Mouse (Mus musculus) lung, embryonic 15.5 days (tissue): ENCODE results near the gene Pard6b. TPM values are rescaled to one million over a fixed set of nuclear protein-coding genes. Genes with fewer than 3 reads are reported as not detected.

Source experiments
- ATAC-seq: fragments of 200-750 bp; cut with Nextera tagmentation; 2 replicates; pipeline ENCODE4 v1.8.0; 2017; ENCODE audit warnings: moderate number of reproducible peaks, borderline replicate concordance; ENCODE audit not compliant: low FRiP score, low TSS enrichment; ENCODE audit errors: extremely low read depth
- H3K27ac ChIP-seq: fragments of 300-500 bp; sonication (generic); 2 replicates; pipeline ENCODE4 v1.5.1; 2015; ENCODE audit warnings: moderate library complexity, mild to moderate bottlenecking, inconsistent platforms
- H3K27me3 ChIP-seq: fragments of 300-500 bp; sonication (generic); 2 replicates; pipeline ENCODE4 v1.6.1; 2015; ENCODE audit warnings: inconsistent platforms
- H3K36me3 ChIP-seq: fragments of 300-500 bp; sonication (generic); 2 replicates; pipeline ENCODE4 v1.6.1; 2015; ENCODE audit warnings: inconsistent platforms
- H3K4me1 ChIP-seq: fragments of 300-500 bp; sonication (generic); 2 replicates; pipeline ENCODE4 v1.6.1; 2015; ENCODE audit warnings: inconsistent platforms
- H3K4me2 ChIP-seq: fragments of 300-500 bp; sonication (generic); 2 replicates; pipeline ENCODE4 v1.6.1; 2015; ENCODE audit warnings: inconsistent platforms, mild to moderate bottlenecking, moderate library complexity
- H3K4me3 ChIP-seq: fragments of 300-500 bp; sonication (generic); 2 replicates; pipeline ENCODE4 v1.5.1; 2015; ENCODE audit warnings: mild to moderate bottlenecking, inconsistent platforms
- H3K9ac ChIP-seq: fragments of 300-500 bp; sonication (generic); 2 replicates; pipeline ENCODE4 v1.6.1; 2015; ENCODE audit warnings: inconsistent platforms
- H3K9me3 ChIP-seq: fragments of 300-500 bp; sonication (generic); 2 replicates; pipeline ENCODE4 v1.6.1; 2016; ENCODE audit warnings: inconsistent platforms
- WGBS: fragments of 180-500 bp; shearing (Covaris S2); methylation state at CpG from one replicate; pipeline ENCODE4 v1.1.7; 2015; 5-methylcytosine and 5-hydroxymethylcytosine counted together
- polyA plus RNA-seq: library from polyadenylated mRNA; unstranded; fragments of >200 nt; fragmentation: Nextera tagmentation; extraction: Ambion mirVana; gene quantifications from 2 replicates; pipeline ENCODE4 v1.2.1, GENCODE M21; 2015

Pard6b gene
- polyA plus RNA-seq, 1 experiment from 2014 or later, result 12.8 TPM

DNA sequence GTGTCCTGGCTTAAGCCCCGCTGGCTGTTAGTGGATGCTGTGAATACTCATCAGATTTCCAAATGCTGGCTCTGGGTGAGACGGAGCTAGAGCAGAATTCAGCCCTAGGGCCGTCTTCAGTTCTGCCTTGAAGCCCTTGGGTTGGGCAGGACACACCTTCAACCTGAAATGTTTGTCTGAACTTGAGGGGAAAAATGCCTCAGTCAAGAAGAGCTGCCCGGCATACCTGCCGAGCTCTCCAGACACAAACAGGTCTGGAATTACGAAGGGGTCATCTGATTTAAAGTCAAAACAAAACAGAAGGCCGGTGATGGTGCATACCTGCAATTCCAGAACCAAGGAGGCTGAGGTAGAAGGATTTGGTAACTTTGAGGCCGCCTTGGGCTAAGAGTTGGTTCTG lies 14.0 kb upstream of the Pard6b start:
- H3K4me1 ChIP-seq, result peaks cover 13% of the 10 kb centered on the region; the same call in 1 of the 2 replicates
- H3K9me3 ChIP-seq, result no peaks in the 10 kb centered on the region
- ATAC-seq, result no peak
- no peaks in the 10 kb centered on the region for H3K27me3 ChIP-seq
- H3K4me2 ChIP-seq, result no peak overlapping the region
- no peak overlapping the region for H3K9ac ChIP-seq
- H3K27ac ChIP-seq, result peak overlapping the region; percentile 52
- no peaks in the 10 kb centered on the region for H3K36me3 ChIP-seq
- WGBS, result 49% methylated on average over 8 of the region's 8 CpGs
- H3K4me3 ChIP-seq, result no peak overlapping the region

- Histone ChIP-seq H3K4me1 (peaks cover 24% of the 10 kb centered on the region), H3K27me3 (no peaks in the 10 kb centered on the region), H3K4me2 (no peak overlapping the region), H3K4me3 (no peak overlapping the region), H3K9ac (no peak overlapping the region), H3K9me3 (no peaks in the 10 kb centered on the region), H3K36me3 (no peaks in the 10 kb centered on the region), H3K27ac (no peak overlapping the region)
- no peak for ATAC-seq
- 37% methylated on average over 5 of the region's 5 CpGs for WGBS
Observed at GRCm38 (mm10) chr2:168070425-168070824, 10.4 kb upstream of the Pard6b start.

- Histone ChIP-seq H3K9me3 (no peaks in the 10 kb centered on the region), H3K4me1 (peaks cover 24% of the 10 kb centered on the region), H3K27ac (peak overlapping the region; percentile 89), H3K27me3 (peaks cover 4% of the 10 kb centered on the region; the same call in 1 of the 2 replicates), H3K36me3 (no peaks in the 10 kb centered on the region), H3K9ac (no peak overlapping the region), H3K4me2 (peak overlapping the region; percentile 8; the same call in 1 of the 2 replicates), H3K4me3 (no peak overlapping the region)
- ATAC-seq, result peak; percentile 74
- 10% methylated on average over 12 of the region's 12 CpGs for WGBS
Observed at GRCm38 (mm10) chr2:168072436-168073131, 8.2 kb upstream of the Pard6b start.

DNA sequence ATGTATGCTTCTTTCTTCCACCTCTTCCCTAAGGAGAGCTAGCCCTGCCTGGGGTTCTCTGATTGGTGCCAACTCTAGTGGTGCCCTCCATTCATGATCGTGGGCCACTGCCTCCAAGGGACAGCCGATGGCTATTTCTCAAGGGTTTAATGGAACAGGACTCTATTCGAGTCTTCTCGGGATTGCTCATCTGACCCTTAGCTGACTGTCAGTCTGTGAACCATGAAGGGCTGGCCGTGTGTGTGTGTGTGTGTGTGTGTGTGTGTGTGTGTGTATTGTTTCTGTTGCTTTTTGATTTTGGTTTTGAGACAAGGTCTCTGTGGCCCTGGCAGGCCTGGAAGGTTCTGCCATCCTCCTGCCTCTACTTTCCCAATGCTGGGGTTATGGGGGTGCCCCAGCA lies 7.1 kb upstream of the Pard6b start:
- no peak for ATAC-seq
- no peak overlapping the region for H3K4me2 ChIP-seq
- no peaks in the 10 kb centered on the region for H3K9me3 ChIP-seq
- WGBS, result 69% methylated on average over 5 of the region's 5 CpGs
- H3K4me1 ChIP-seq, result peaks cover 34% of the 10 kb centered on the region
- no peaks in the 10 kb centered on the region for H3K36me3 ChIP-seq
- no peak overlapping the region for H3K4me3 ChIP-seq
- peak overlapping the region; percentile 89; the same call in 1 of the 2 replicates for H3K27ac ChIP-seq
- peaks cover 8% of the 10 kb centered on the region for H3K27me3 ChIP-seq
- no peak overlapping the region for H3K9ac ChIP-seq

DNA sequence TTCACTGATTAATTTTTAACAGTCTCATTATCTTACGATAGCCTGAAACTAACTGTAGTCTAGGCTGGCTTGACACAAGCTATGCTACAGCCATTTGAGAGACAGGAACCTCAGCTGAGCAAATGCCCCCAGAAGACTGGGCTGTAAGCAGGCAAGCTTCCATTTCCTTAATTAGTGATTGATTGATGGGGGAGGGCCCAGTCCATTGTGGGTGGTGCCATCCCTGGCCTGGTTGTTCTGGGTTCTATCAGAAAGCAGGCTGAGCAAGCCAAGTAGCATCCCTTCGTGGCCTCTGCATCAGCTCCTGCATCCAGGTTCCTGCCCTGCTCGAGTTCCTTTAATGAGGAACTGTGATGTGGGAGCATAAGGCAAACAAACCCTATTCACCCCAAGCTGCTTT lies 6.3 kb upstream of the Pard6b start:
- no peak overlapping the region for H3K27ac ChIP-seq
- H3K27me3 ChIP-seq, result peaks cover 16% of the 10 kb centered on the region
- H3K9me3 ChIP-seq, result no peaks in the 10 kb centered on the region
- H3K4me3 ChIP-seq, result no peak overlapping the region
- H3K9ac ChIP-seq, result no peak overlapping the region
- 33% methylated on average over 3 of the region's 3 CpGs for WGBS
- no peak for ATAC-seq
- no peak overlapping the region for H3K4me2 ChIP-seq
- H3K36me3 ChIP-seq, result no peaks in the 10 kb centered on the region
- H3K4me1 ChIP-seq, result peaks cover 42% of the 10 kb centered on the region

DNA sequence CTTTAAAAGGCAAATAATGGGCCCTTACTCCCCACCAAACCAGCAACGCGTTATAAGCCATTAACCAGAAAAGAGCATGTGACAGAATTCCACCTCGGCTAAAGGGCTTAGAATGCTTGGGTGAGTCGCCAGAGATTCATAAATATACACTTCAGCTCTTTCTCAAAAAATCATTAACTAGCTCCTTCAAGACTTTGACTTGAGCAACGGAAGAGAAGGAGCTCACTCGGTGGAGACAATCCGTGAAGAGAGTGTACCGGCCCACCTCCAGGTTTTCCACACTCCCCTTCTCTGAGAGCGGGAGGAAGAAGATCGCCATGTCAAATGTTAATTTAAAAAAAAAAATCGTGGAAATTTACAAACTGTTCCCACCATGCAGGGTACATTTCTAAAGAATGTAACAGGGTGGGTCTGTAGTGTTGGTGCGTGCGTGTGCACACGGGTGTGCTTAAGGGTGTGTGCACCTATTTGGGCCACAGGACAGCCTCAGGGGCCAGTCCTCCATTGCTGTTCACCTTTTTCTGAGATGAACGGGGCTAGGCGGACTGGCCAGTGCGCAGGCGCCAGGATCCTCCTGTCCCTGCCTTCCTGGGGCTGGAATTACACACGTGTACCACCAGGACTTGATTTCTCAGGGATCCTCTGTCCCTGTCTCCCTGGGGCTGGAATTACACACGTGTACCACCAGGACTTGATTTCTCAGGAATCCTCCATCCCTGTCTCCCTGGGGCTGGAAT lies 3.8 kb upstream of the Pard6b start:
- ATAC-seq, result no peak
- Histone ChIP-seq H3K4me3 (no peak overlapping the region), H3K27me3 (peaks cover 30% of the 10 kb centered on the region), H3K9ac (no peak overlapping the region), H3K27ac (peak overlapping the region; percentile 91), H3K4me2 (0 out of 2 replicates have a peak overlapping the region, but pooled peaks have one; percentile 8), H3K4me1 (peaks cover 57% of the 10 kb centered on the region), H3K36me3 (no peaks in the 10 kb centered on the region), H3K9me3 (no peaks in the 10 kb centered on the region)
- WGBS, result 47% methylated on average over 20 of the region's 20 CpGs

DNA sequence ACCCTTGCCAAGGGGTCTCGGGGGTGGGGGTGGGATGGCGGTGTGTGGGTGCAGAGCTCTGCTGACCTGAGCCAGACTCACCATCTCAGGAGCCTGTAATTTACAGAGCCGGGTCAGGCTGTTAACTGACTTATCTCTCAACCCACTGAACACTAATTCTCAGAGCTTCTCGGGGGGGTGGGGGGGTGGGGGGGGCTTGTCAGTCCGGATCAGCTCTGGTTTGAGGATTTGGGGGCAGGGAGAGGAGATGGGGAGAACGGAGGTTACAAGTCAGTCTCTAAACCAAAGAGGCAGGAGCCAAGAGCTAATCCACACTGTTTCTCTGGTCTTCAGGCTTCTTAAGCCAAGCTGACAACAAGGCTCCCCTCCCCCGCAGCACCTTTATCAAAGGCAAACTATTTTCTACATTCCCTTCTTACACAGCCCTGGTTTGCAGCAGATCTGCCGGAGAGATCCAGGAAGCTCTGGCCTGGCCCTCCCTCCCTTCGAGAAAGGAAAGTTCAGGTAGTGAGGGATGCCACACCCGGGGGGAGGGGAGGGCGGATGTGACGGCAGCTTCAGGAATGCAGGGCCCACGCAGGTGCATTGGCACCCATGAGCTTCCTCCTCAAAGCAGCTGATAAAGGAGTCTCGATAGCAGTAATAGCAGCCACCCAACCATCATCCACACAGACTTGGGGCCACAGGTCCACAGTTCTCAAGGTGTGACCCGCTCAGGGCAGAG lies 2.5 kb upstream of the Pard6b start:
- no peak for ATAC-seq
- H3K27ac ChIP-seq, result peak overlapping the region; percentile 91
- H3K36me3 ChIP-seq, result no peaks in the 10 kb centered on the region
- peaks cover 39% of the 10 kb centered on the region for H3K27me3 ChIP-seq
- H3K4me2 ChIP-seq, result 0 out of 2 replicates have a peak overlapping the region, but pooled peaks have one; percentile 14
- 19% methylated on average over 15 of the region's 15 CpGs for WGBS
- H3K4me1 ChIP-seq, result peaks cover 49% of the 10 kb centered on the region
- no peak overlapping the region for H3K4me3 ChIP-seq
- no peak overlapping the region for H3K9ac ChIP-seq
- H3K9me3 ChIP-seq, result no peaks in the 10 kb centered on the region

- WGBS, result under 1% methylated on average over 49 of the region's 49 CpGs
- ATAC-seq, result no peak; the same call in 1 of the 2 replicates
- H3K4me2 ChIP-seq, result peak overlapping the region; percentile 92
- H3K36me3 ChIP-seq, result no peaks in the 10 kb centered on the region
- H3K27ac ChIP-seq, result peak overlapping the region; percentile 79
- H3K9ac ChIP-seq, result peak overlapping the region; percentile 47
- peaks cover 43% of the 10 kb centered on the region for H3K27me3 ChIP-seq
- H3K4me1 ChIP-seq, result peaks cover 47% of the 10 kb centered on the region
- peak overlapping the region; percentile 58 for H3K4me3 ChIP-seq
- H3K9me3 ChIP-seq, result no peaks in the 10 kb centered on the region
Observed at GRCm38 (mm10) chr2:168081299-168081932, 612 bp downstream of the Pard6b start.

DNA sequence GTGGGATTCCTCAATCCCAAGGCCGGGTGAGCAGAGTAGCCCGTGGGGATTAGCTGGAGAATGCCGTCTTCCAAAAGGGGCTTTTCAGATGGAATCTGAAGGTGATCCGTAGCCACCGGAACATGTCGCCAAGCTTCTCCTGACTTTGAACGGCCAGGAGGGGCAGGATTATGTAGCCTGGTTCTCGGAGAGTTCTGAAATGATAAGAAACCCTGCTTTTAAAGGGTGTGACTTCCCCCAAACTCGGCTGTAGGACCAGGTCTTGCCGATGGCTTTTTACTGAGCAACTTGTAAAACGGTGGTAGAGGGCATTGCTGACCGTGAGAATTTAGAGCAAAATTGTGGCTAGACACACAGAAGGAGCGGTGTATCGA lies 1.1 kb downstream of the Pard6b start:
- Histone ChIP-seq H3K27ac (0 out of 2 replicates have a peak overlapping the region, but pooled peaks have one; percentile 79), H3K4me3 (peak overlapping the region; percentile 58), H3K36me3 (no peaks in the 10 kb centered on the region), H3K4me1 (peaks cover 44% of the 10 kb centered on the region), H3K27me3 (peaks cover 43% of the 10 kb centered on the region), H3K9me3 (no peaks in the 10 kb centered on the region), H3K4me2 (peak overlapping the region; percentile 92), H3K9ac (peak overlapping the region; percentile 47)
- 3% methylated on average over 14 of the region's 14 CpGs for WGBS
- ATAC-seq, result no peak

DNA sequence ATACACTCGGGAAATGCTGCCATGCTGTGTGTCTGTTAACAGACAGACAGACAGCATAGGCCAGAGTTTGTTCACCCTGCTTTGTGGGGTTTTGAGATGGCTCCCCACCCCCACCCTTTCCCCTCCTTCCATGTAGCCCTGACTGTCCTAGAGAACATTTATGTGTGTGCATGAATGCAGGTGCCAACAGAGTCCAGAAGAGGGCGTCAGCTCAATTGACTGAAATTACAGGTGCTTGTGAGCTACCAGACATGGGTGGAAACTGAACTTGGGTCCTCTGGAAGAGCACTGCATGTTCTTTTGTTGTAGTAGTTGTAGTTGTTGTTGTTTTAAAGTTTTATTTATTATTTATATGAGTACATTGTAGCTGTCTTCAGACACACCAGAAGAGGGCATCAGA lies 2.8 kb downstream of the Pard6b start:
- peaks cover 36% of the 10 kb centered on the region for H3K27me3 ChIP-seq
- peak overlapping the region; percentile 42 for H3K27ac ChIP-seq
- H3K9ac ChIP-seq, result no peak overlapping the region
- no peaks in the 10 kb centered on the region for H3K36me3 ChIP-seq
- H3K4me3 ChIP-seq, result no peak overlapping the region
- ATAC-seq, result no peak
- 63% methylated on average over 2 of the region's 2 CpGs for WGBS
- no peaks in the 10 kb centered on the region for H3K9me3 ChIP-seq
- 0 out of 2 replicates have a peak overlapping the region, but pooled peaks have one; percentile 11 for H3K4me2 ChIP-seq
- H3K4me1 ChIP-seq, result peaks cover 29% of the 10 kb centered on the region

- Histone ChIP-seq H3K9ac (no peak overlapping the region), H3K9me3 (no peaks in the 10 kb centered on the region), H3K4me2 (no peak overlapping the region), H3K27me3 (peaks cover 30% of the 10 kb centered on the region), H3K4me3 (no peak overlapping the region), H3K27ac (no peak overlapping the region), H3K4me1 (peaks cover 23% of the 10 kb centered on the region), H3K36me3 (no peaks in the 10 kb centered on the region)
- ATAC-seq, result no peak
- WGBS, result 84% methylated on average over 7 of the region's 7 CpGs
Observed at GRCm38 (mm10) chr2:168084228-168084627, 3.4 kb downstream of the Pard6b start.
